Mouse (Mus musculus): ENCODE measurements around the gene Ppp2r5d. TPM values are rescaled to one million over a fixed set of nuclear protein-coding genes. Genes with fewer than 3 reads are reported as not detected.

Ppp2r5d gene
- polyA plus RNA-seq, 1 experiment, result 28.8 TPM

DNA sequence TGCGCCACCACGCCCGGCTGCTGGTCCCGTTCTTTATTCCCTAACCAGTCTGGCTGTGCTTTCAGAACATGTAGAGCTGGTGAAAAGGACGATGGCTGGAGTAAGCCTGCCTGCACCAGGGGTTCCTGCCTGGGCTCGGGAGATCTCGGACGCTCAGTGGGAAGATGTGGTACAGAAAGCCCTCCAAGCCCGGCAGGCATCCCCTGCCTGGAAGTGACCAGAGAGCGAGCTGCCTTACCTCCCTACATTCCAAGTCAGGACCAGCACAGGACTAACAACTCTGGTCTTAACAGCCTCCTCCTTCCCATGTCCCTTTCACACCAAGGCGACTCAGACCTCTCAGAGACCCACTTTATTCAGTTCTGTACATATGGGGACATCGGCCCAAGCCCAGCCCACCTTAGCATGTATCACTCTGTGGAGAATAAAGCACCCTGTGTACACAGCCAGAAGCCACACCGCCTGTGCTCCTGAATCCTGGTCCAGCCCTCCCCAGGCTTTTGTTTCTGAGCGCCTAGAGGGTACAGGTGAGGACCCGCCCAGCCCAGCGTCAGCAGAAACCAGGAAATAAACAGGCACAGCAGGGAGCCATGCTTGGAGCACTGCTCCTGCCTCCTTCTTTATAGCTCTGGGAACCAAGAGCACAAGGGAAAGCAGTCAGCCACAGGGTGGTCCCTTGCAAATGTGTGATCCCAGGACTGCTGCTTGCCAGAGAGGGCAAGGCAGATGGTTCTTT is 22.1 kb downstream of the Ppp2r5d start:
- Histone ChIP-seq H3K27ac (ENCODE audit: insufficient read depth, low read length) (no peak overlapping the region), H3K4me3 (ENCODE audit: extremely low read depth, insufficient read depth, insufficient read length) (no peak overlapping the region), H3K27me3 (ENCODE audit: control insufficient read depth, insufficient read depth, low read length) (no peaks in the 10 kb centered on the region), H3K4me1 (ENCODE audit: control insufficient read depth, insufficient read depth, insufficient read length) (peaks cover 8% of the 10 kb centered on the region; the same call in 1 of the 2 replicates), H3K36me3 (ENCODE audit: control insufficient read depth, insufficient read depth, low read length) (peaks cover 21% of the 10 kb centered on the region)
- WGBS, result 94% methylated on average over 16 of the region's 16 CpGs
- DNase-seq (ENCODE audit: low read depth in 1 of 2, low spot score in 2 of 2), result no peak
- TF ChIP-seq CTCF (IDR thresholded peaks at IDR 0.05; ENCODE audit: extremely low read depth, insufficient read depth, insufficient read length, insufficient replicate concordance) (no peak), POLR2A (IDR thresholded peaks at IDR 0.05; ENCODE audit: low read depth, low read length) (no peak)

DNA sequence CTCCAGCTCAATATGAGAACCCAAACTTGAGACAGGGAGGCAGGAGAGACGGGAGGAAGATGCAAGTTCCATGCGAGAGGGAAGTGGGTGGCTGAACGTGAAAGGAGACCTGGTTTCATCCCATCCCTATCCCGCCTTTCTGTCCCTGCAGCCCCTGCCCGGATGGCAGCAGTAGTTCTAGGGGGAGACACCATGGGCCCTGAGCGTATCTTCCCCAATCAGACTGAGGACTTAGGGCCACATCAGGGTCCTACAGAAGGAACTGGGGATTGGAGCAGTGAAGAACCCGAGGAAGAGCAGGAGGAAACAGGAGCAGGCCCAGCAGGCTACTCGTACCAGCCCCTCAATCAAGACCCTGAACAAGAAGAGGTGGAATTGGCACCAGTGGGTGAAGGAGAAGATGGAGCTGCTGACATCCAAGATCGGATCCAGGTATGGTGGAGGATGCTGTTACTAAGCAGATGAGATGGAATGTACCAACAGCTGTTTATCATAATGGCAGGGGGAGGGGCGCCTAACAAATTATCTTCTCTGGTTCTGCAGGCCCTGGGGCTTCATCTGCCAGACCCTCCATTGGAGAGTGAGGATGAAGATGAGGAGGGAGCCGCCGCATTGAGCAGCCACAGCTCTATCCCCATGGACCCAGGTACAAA is 23.3 kb downstream of the Ppp2r5d start:
- H3K36me3 ChIP-seq (ENCODE audit: control insufficient read depth, insufficient read depth, low read length), result peaks cover 27% of the 10 kb centered on the region
- no peak for TF ChIP-seq POLR2A (IDR thresholded peaks at IDR 0.05; ENCODE audit: low read depth, low read length)
- no peak for TF ChIP-seq CTCF (IDR thresholded peaks at IDR 0.05; ENCODE audit: extremely low read depth, insufficient read depth, insufficient read length, insufficient replicate concordance)
- 0 out of 2 replicates have a peak overlapping the region, but pooled peaks have one; percentile 36 for H3K27ac ChIP-seq (ENCODE audit: insufficient read depth, low read length)
- no peak for DNase-seq (ENCODE audit: low read depth in 1 of 2, low spot score in 2 of 2)
- no peaks in the 10 kb centered on the region for H3K27me3 ChIP-seq (ENCODE audit: control insufficient read depth, insufficient read depth, low read length)
- WGBS, result 37% methylated on average over 12 of the region's 12 CpGs
- H3K4me3 ChIP-seq (ENCODE audit: extremely low read depth, insufficient read depth, insufficient read length), result peak overlapping the region; percentile 63
- peaks cover 8% of the 10 kb centered on the region; the same call in 1 of the 2 replicates for H3K4me1 ChIP-seq (ENCODE audit: control insufficient read depth, insufficient read depth, insufficient read length)

DNA sequence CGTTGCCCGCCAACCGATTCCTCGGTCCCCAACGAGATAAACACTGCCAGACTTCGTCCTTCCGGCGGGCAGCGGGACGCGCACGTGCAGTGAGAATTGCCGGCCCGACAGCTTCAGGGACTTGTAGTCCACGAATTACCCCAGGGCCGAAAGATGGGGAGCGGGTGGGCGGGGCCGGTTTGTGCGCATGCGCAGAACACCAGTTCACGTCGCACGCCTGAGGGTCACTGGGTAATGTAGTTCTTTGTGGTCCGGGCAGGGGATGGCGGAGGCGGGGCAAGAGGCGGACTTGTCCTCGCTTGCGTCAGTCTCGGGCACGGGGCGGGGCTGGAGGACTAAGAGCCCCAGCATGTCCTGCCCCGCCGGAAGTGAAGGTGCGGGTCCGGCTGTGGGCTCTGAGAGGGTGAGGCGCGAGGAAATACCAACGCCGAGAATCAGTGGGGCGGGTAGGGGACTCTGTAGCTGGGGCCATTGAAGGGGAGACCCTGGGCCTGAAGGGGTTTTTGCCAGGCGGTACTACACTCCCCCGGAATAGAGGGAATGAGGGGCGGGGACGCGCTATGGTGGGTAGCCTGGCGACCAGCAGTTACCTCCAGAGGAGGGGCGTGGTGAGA is 24.0 kb downstream of the Ppp2r5d start, which contains the start of gene Klhdc3:
Gene Klhdc3 (minus strand): TSS at position 155 of the 614 bp plus-strand sequence.
- TF ChIP-seq CTCF (IDR thresholded peaks at IDR 0.05; ENCODE audit: extremely low read depth, insufficient read depth, insufficient read length, insufficient replicate concordance) (no peak), POLR2A (IDR thresholded peaks at IDR 0.05; ENCODE audit: low read depth, low read length) (peak; percentile 57)
- 1% methylated on average over 44 of the region's 49 CpGs for WGBS

DNA sequence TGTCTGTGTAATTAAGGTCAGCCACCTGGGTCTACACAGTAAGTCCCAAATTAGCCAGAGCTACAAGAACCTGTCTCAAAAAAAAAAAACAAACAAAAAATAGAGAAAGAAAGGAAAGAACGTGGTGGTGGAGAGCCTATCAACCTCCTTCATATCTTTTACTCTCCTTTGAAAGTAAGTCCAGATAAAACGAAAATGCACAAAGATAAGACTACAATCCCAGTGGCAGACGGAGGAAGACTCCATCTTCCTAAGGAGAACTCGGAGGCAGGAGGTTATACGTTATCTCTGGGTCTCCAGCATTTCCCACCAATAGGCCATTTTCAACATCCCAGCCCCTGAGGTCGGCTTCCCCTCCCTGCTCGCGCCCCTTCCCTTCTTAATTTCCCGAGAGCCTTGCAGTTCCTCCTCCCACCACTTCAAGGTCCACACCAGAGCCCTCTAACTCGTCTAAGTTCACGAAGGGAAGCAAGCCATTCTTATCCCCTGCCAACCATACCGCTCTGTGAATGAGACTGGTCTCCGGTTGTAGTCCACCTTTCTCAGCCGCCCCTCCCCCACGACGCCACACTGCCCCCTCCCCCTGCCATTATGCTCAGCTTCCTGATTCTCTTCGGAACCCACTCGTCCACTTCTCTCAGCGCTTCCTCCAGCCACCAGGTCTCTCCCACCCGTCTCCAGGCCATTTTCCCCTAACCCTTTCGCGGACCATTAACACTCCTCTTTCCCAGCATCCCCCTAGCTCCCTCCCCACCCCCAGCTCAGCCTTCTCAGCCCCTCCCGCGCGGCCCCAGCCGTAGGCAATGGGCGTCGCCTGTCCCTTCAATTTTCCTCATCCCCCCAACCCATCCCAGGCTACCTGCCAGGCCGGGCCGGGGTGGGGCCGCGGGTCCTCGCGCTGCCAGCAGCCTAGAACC is 24.8 kb downstream of the Ppp2r5d start:
- Histone ChIP-seq H3K36me3 (ENCODE audit: control insufficient read depth, insufficient read depth, low read length) (peaks cover 23% of the 10 kb centered on the region), H3K27ac (ENCODE audit: insufficient read depth, low read length) (peak overlapping the region; percentile 77), H3K4me1 (ENCODE audit: control insufficient read depth, insufficient read depth, insufficient read length) (peaks cover 8% of the 10 kb centered on the region; the same call in 1 of the 2 replicates), H3K4me3 (ENCODE audit: extremely low read depth, insufficient read depth, insufficient read length) (peak overlapping the region; percentile 66), H3K27me3 (ENCODE audit: control insufficient read depth, insufficient read depth, low read length) (no peaks in the 10 kb centered on the region)
- peak in 1 of 2 experiments; percentile 22 for DNase-seq (ENCODE audit: low read depth in 1 of 2, low spot score in 2 of 2)
- peak; percentile 8; the same call in 1 of the 2 replicates for TF ChIP-seq CTCF (IDR thresholded peaks at IDR 0.05; ENCODE audit: extremely low read depth, insufficient read depth, insufficient read length, insufficient replicate concordance)
- TF ChIP-seq POLR2A (IDR thresholded peaks at IDR 0.05; ENCODE audit: low read depth, low read length), result no peak
- WGBS, result 2% methylated on average over 34 of the region's 34 CpGs

More for the DNA sequence above, 24.0 kb downstream of the Ppp2r5d start, which contains the start of gene Klhdc3:
- DNase-seq (ENCODE audit: low read depth in 1 of 2, low spot score in 2 of 2), result peak; percentile 96 to 98
- Histone ChIP-seq H3K27me3 (ENCODE audit: control insufficient read depth, insufficient read depth, low read length) (no peaks in the 10 kb centered on the region), H3K27ac (ENCODE audit: insufficient read depth, low read length) (peak within 1 kb of the TSS; percentile 77), H3K36me3 (ENCODE audit: control insufficient read depth, insufficient read depth, low read length) (peaks cover 29% of the 10 kb centered on the region), H3K4me3 (ENCODE audit: extremely low read depth, insufficient read depth, insufficient read length) (peak within 1 kb of the TSS; percentile 66), H3K4me1 (ENCODE audit: control insufficient read depth, insufficient read depth, insufficient read length) (peaks cover 8% of the 10 kb centered on the region; the same call in 1 of the 2 replicates)

DNA sequence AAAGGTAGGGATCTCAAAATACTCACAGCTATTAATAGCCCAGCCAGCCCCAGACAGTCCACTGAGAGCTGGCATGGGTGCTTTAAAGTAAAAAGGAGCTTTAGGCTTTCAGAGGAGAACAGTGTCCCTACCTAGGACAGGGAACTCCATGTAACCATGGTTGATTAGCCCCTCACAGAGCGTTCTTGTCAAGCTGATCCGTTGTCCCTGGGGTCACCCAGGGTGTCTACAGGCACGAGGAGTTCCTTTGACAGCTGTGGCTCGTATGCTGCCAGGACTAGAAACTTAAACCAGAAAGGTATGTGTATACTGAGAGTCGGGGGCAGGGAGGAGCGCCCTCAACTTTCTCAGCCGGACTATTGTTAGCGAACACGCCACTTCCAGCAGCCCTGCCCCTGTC is 26.0 kb downstream of the Ppp2r5d start:
- peaks cover 20% of the 10 kb centered on the region for H3K36me3 ChIP-seq (ENCODE audit: control insufficient read depth, insufficient read depth, low read length)
- H3K4me3 ChIP-seq (ENCODE audit: extremely low read depth, insufficient read depth, insufficient read length), result no peak overlapping the region
- DNase-seq (ENCODE audit: low read depth in 1 of 2, low spot score in 2 of 2), result no peak
- H3K4me1 ChIP-seq (ENCODE audit: control insufficient read depth, insufficient read depth, insufficient read length), result peaks cover 8% of the 10 kb centered on the region; the same call in 1 of the 2 replicates
- no peak overlapping the region for H3K27ac ChIP-seq (ENCODE audit: insufficient read depth, low read length)
- WGBS, result 82% methylated on average over 9 of the region's 9 CpGs
- no peak for TF ChIP-seq POLR2A (IDR thresholded peaks at IDR 0.05; ENCODE audit: low read depth, low read length)
- TF ChIP-seq CTCF (IDR thresholded peaks at IDR 0.05; ENCODE audit: extremely low read depth, insufficient read depth, insufficient read length, insufficient replicate concordance), result no peak
- no peaks in the 10 kb centered on the region for H3K27me3 ChIP-seq (ENCODE audit: control insufficient read depth, insufficient read depth, low read length)

DNA sequence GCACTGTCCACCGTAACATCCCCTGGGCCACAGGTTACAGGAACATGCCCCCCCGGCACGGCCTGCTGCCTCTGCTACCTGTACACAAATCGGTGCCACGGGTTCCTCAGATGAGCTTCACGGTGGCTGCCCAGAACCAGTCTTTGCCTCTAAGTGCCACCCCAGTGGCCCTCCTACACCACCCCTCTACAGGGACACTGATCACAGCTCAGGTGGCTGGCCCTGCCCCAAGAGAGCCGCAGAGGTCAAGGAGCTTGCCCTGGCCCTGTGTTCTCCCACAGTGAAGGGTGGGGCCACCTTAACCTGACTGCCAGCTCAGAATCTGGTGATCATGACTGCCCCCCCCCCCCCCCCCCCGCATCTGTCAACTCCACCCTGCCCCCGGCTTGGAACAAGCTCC is 26.5 kb downstream of the Ppp2r5d start, which contains the start of gene Mea1:
Gene Mea1 (plus strand): TSS at position 378 of the 400 bp plus-strand sequence.
- Histone ChIP-seq H3K27me3 (ENCODE audit: control insufficient read depth, insufficient read depth, low read length) (no peaks in the 10 kb centered on the region), H3K4me3 (ENCODE audit: extremely low read depth, insufficient read depth, insufficient read length) (no peak within 1 kb of the TSS), H3K27ac (ENCODE audit: insufficient read depth, low read length) (no peak within 1 kb of the TSS), H3K36me3 (ENCODE audit: control insufficient read depth, insufficient read depth, low read length) (peaks cover 18% of the 10 kb centered on the region), H3K4me1 (ENCODE audit: control insufficient read depth, insufficient read depth, insufficient read length) (peaks cover 9% of the 10 kb centered on the region; the same call in 1 of the 2 replicates)
- WGBS, result 89% methylated on average over 9 of the region's 9 CpGs
- TF ChIP-seq POLR2A (IDR thresholded peaks at IDR 0.05; ENCODE audit: low read depth, low read length) (no peak), CTCF (IDR thresholded peaks at IDR 0.05; ENCODE audit: extremely low read depth, insufficient read depth, insufficient read length, insufficient replicate concordance) (no peak)
- DNase-seq (ENCODE audit: low read depth in 1 of 2, low spot score in 2 of 2), result no peak

Data from spleen, adult 2 months (tissue).